Mouse (Mus musculus): ENCODE results near the gene Clip1. TPM values are rescaled to one million over a fixed set of nuclear protein-coding genes. Genes with fewer than 3 reads are reported as not detected.
A peak's percentile ranks its signal among the peaks of the same experiment; 100 is the strongest.

Gene Clip1
- polyA plus RNA-seq, 1 experiment from 2014 or later = 46.6 TPM

DNA sequence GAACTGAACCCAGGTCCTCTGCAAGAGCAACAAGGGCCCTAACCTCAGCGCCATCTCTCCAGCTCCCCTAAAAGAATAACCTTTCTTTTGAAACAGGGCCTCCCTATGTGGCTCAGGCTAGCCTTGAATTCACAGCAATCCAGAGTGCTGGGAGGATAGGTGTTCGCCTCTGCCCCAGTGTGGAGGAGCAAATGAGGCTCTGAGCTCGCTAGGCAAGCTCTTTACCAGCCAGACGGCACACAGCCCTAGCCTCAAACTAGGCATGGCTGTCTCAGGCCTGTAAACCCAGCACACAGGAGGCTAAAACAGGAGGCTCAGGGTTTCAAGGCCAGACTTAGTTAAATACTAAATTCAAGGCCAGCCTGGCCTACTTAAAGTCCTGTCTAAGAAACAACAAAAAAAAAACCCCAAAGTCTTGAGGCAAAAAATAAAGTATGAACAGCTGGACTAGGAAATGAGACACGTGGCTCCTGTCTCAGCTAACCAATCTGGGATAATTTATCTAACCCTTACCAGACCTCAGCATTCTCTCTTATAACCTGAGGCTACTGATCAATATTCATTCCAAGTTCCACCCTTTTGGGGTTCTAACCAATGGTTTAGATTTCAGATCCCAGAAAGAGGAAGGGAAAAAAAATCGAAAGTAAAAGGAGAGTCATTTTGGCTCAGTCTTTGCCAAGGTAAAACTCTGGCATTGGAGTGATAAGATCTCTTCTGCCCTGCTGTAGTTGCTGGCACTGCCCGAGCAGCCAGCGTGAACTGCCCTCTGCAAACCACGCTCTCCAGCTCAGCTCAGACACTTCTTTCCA, 14.2 kb downstream of the Clip1 start:
- ATAC-seq (ENCODE audit: insufficient number of reproducible peaks, low FRiP score, low TSS enrichment, low read depth) = no peak
- H3K9ac ChIP-seq = no peak overlapping the region
- no peaks in the 10 kb centered on the region for H3K9me3 ChIP-seq
- H3K27me3 ChIP-seq = no peaks in the 10 kb centered on the region
- H3K4me2 ChIP-seq = no peak overlapping the region
- no peak overlapping the region for H3K4me3 ChIP-seq
- peaks cover 22% of the 10 kb centered on the region for H3K4me1 ChIP-seq
- peak overlapping the region; percentile 44 for H3K27ac ChIP-seq
- WGBS = 44% methylated on average over 9 of the region's 9 CpGs
- H3K36me3 ChIP-seq = no peaks in the 10 kb centered on the region

DNA sequence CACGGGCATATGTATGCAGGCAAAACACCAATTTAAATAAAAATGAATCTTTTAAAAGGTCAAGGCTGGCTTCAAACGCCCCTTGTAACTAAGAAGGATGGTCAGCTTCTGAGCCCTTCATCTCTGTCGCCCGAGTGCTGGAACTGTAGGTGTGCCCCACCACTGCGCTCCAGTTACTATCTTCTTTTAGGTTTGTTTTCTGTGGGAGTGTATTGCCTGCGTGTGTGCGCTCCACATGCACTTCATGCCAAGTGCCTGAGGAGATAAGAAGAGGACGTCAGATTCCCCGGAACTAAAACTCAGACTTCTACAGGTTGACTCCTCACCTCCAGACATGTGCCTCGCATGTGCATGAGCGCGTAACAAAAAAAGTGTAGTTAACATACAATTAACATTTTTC, 16.5 kb downstream of the Clip1 start:
- Histone ChIP-seq H3K4me2 (no peak overlapping the region), H3K36me3 (no peaks in the 10 kb centered on the region), H3K27ac (no peak overlapping the region), H3K27me3 (no peaks in the 10 kb centered on the region), H3K4me3 (no peak overlapping the region), H3K9ac (no peak overlapping the region), H3K4me1 (peaks cover 28% of the 10 kb centered on the region), H3K9me3 (no peaks in the 10 kb centered on the region)
- ATAC-seq (ENCODE audit: insufficient number of reproducible peaks, low FRiP score, low TSS enrichment, low read depth) = no peak
- WGBS = 90% methylated on average over 12 of the region's 12 CpGs

DNA sequence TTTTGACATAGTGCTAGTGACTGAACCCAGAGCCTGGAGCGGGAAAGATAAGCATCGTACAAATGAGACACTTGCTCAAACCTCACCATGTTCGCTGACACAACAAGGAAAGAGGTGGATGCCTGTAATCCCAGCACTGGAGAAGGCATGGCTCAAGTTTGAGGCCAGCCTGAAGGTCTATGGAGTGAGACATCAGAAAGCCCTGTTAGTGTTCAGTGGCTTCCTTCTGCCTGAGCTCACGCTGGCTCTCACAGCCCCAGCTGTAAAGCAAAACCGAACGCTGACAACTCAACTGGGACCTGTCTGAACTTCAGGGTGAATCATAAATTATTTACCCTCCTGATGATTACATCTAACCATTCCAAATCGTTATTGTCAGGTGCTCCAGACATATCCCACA, 18.5 kb downstream of the Clip1 start:
- peaks cover 21% of the 10 kb centered on the region for H3K4me1 ChIP-seq
- WGBS = 80% methylated on average over 7 of the region's 7 CpGs
- H3K9me3 ChIP-seq = no peaks in the 10 kb centered on the region
- no peaks in the 10 kb centered on the region for H3K27me3 ChIP-seq
- H3K9ac ChIP-seq = no peak overlapping the region
- no peaks in the 10 kb centered on the region for H3K36me3 ChIP-seq
- H3K27ac ChIP-seq = no peak overlapping the region
- no peak overlapping the region for H3K4me3 ChIP-seq
- H3K4me2 ChIP-seq = no peak overlapping the region
- no peak for ATAC-seq (ENCODE audit: insufficient number of reproducible peaks, low FRiP score, low TSS enrichment, low read depth)

DNA sequence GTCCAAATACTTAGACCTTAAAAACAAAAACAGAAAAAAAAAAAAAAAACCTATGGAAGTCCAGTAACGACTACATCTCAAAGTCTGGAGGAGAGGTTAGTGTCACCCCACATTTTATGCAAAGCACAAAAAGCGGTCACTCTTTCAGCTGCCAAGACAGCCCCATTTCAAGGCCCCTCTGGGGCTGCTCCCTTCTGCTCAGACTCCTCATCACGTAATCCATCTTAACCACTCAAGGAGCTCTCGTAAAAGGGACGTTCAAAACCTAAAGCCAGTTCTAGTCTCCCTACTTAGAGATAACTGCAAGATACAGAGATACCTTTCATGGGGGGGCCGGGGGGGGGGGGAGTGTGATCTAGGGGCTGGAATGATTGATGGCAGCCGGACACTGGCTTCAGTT, 20.1 kb downstream of the Clip1 start:
- Histone ChIP-seq H3K9ac (no peak overlapping the region), H3K4me2 (no peak overlapping the region), H3K27me3 (no peaks in the 10 kb centered on the region), H3K4me1 (peaks cover 12% of the 10 kb centered on the region), H3K36me3 (no peaks in the 10 kb centered on the region), H3K4me3 (no peak overlapping the region), H3K9me3 (no peaks in the 10 kb centered on the region), H3K27ac (no peak overlapping the region)
- no peak for ATAC-seq (ENCODE audit: insufficient number of reproducible peaks, low FRiP score, low TSS enrichment, low read depth)
- WGBS = 48% methylated on average over 7 of the region's 7 CpGs

DNA sequence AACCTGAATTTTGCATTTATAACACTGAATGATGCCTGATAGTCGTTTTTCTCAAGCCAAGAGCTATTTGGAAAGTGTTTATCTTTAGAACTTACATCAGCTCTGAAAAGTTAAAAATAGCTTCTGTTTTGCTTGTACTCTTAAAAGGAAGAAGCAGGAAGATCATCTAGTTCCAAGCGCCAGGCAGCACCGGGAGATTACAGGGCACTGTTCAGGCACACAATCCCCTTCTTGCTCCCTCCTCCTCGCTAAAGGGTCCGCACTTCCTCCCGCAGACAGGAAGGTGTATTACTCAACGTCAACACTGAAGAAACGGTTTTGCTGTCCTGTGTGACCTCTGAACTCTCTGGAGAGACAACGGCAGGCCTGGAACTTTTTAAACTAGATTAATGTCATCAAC, 22.4 kb downstream of the Clip1 start:
- H3K4me2 ChIP-seq = no peak overlapping the region
- ATAC-seq (ENCODE audit: insufficient number of reproducible peaks, low FRiP score, low TSS enrichment, low read depth) = no peak

DNA sequence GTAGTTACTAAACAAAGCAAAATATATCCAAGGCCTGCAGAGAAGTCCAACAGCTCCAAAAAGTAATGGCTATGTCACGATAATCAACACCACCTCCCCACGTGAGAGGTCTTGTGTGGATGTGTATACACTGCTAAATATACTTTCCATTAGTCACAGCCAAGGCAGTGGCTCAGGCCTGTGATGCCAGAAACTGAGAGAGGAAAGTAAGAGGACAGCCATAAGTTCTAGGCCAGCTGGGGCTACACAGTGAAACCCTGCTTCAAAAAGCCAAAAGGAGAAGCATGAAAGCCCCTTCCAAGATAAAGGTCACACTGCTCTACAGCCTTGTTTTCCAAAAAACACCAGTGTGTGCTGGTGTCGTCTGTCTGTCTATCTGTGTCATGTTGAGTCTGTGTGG, 22.8 kb downstream of the Clip1 start:
- H3K4me2 ChIP-seq = no peak overlapping the region
- ATAC-seq (ENCODE audit: insufficient number of reproducible peaks, low FRiP score, low TSS enrichment, low read depth) = no peak
- 78% methylated on average over 3 of the region's 3 CpGs for WGBS
- H3K9me3 ChIP-seq = no peaks in the 10 kb centered on the region
- H3K4me3 ChIP-seq = no peak overlapping the region
- no peak overlapping the region for H3K9ac ChIP-seq
- H3K4me1 ChIP-seq = peaks cover 10% of the 10 kb centered on the region
- H3K27ac ChIP-seq = no peak overlapping the region
- H3K36me3 ChIP-seq = no peaks in the 10 kb centered on the region
- H3K27me3 ChIP-seq = no peaks in the 10 kb centered on the region

More for the DNA sequence above, 22.4 kb downstream of the Clip1 start:
- H3K4me3 ChIP-seq = no peak overlapping the region
- no peak overlapping the region for H3K27ac ChIP-seq
- no peaks in the 10 kb centered on the region for H3K27me3 ChIP-seq
- 50% methylated on average over 9 of the region's 9 CpGs for WGBS
- H3K9me3 ChIP-seq = no peaks in the 10 kb centered on the region
- H3K36me3 ChIP-seq = no peaks in the 10 kb centered on the region
- no peak overlapping the region for H3K9ac ChIP-seq
- H3K4me1 ChIP-seq = peaks cover 10% of the 10 kb centered on the region

DNA sequence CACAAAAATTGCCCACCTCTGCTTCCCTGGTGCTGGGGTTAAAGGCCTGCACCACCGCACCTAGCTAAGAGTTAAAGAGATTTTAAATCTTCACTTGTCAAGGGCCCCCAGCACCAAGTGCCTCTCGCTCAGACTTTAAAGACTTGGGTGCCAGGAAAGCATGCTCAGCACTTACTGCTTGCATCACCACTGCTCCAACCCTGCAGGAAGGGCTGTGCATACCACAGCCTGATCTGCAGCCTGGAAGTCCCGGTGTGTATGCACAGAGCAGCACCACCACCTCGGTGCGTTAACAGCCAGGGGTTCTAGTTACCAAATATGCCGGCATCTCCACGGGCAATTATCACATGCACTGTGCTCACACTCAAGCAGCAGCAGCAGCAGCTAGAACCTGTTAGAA, 26.8 kb downstream of the Clip1 start:
- ATAC-seq (ENCODE audit: insufficient number of reproducible peaks, low FRiP score, low TSS enrichment, low read depth) = no peak
- WGBS = 38% methylated on average over 7 of the region's 7 CpGs
- H3K9ac ChIP-seq = no peak overlapping the region
- H3K27ac ChIP-seq = no peak overlapping the region
- peaks cover 19% of the 10 kb centered on the region for H3K36me3 ChIP-seq
- no peak overlapping the region for H3K4me3 ChIP-seq
- H3K4me1 ChIP-seq = peaks cover 5% of the 10 kb centered on the region; the same call in 1 of the 2 replicates
- no peaks in the 10 kb centered on the region for H3K9me3 ChIP-seq
- no peak overlapping the region for H3K4me2 ChIP-seq
- H3K27me3 ChIP-seq = no peaks in the 10 kb centered on the region

DNA sequence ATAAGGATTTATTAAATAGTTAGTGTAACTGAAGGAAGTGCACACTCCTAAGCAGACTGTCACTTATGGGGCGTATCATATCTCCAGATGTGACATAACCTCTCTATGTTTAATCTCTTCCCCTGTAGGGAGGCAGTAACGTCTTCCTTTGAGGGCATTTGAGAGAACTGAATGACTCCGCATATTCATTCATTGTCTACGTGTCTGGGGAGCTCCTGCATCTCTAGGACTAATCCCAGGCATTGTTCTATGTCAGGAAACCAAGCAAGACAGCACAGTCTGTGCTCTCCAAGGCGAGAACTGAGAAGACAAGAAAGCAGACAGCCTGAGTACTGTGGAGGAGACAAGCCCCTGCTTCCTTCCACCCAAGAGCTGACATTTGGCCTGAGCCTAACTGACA, 29.5 kb downstream of the Clip1 start:
- no peak overlapping the region for H3K27ac ChIP-seq
- no peak for ATAC-seq (ENCODE audit: insufficient number of reproducible peaks, low FRiP score, low TSS enrichment, low read depth)
- H3K9ac ChIP-seq = no peak overlapping the region
- peaks cover 19% of the 10 kb centered on the region for H3K36me3 ChIP-seq
- H3K4me3 ChIP-seq = no peak overlapping the region
- no peaks in the 10 kb centered on the region for H3K27me3 ChIP-seq
- 0 out of 2 replicates have a peak, but pooled peaks cover 2% of the 10 kb centered on the region for H3K4me1 ChIP-seq
- H3K4me2 ChIP-seq = no peak overlapping the region
- WGBS = 76% methylated on average over 5 of the region's 5 CpGs
- H3K9me3 ChIP-seq = no peaks in the 10 kb centered on the region

DNA sequence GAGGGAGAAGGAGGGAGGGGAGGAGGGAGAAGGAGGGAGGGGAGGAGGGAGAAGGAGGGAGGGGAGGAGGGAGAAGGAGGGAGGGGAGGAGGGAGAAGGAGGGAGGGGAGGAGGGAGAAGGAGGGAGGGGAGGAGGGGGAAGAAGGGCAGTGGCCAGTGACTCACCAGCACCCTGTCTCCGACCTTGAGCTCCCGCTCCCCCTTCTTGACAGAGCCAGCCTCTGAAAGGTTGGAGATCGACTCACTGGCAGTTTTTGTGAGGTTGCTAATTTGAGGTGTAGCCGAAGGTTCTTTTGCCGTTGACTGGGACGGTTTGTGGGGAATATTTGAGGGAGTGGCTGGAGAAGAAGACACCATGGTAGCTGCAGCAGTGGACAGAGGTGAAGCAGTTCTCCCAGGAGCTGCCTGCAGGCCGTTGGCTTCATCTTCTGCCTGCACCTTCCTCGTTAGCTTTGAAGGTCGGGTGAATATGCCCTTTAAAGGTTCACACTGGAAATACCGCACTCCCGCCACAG, 31.1 kb downstream of the Clip1 start:
- H3K36me3 ChIP-seq = peaks cover 24% of the 10 kb centered on the region
- H3K4me3 ChIP-seq = no peak overlapping the region
- WGBS = 84% methylated on average over 11 of the region's 11 CpGs
- ATAC-seq (ENCODE audit: insufficient number of reproducible peaks, low FRiP score, low TSS enrichment, low read depth) = no peak
- H3K27me3 ChIP-seq = no peaks in the 10 kb centered on the region
- H3K9ac ChIP-seq = no peak overlapping the region
- 0 out of 2 replicates have a peak, but pooled peaks cover 2% of the 10 kb centered on the region for H3K4me1 ChIP-seq
- H3K27ac ChIP-seq = no peak overlapping the region
- no peak overlapping the region for H3K4me2 ChIP-seq
- H3K9me3 ChIP-seq = no peaks in the 10 kb centered on the region

DNA sequence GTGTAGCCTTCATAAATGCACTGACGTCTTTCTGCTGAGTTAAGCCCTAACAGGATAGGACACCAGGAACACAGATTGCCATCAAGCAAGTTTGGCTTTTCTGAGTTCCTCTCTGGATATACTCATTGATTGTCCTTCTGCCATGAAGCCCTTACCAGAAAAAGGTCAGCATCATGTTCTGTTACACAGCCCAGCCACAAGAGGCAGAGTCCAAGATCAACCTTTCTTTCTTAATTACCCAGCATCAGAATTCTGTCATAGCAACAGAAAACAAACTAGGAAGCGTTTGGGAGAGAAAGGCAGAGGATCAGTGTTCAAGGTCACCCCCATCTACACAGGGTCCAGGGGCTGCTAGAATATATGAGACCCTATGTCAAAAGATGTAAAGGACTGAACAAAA, 33.6 kb downstream of the Clip1 start:
- peaks cover 44% of the 10 kb centered on the region for H3K36me3 ChIP-seq

DNA sequence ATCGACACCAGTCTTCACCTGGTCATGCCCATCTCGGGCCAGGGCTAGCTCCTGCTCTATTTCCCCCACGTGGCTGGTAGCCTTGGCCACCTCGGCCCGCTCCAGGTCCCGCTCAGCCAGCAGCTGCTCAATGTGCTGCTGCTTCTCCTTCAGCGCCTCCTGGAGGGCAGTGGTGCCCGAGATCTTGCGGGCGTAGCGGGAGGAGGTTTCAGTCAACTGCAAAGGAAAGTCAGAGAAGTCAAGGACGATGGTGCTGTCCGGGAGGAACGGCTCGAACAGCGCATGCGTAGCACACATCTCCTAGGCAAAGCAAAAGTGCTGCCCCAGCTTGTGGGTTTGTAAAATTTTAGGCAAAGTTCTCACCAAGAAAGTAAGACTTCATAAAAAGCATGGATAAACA, 42.0 kb downstream of the Clip1 start:
- WGBS = 92% methylated on average over 17 of the region's 17 CpGs
- Histone ChIP-seq H3K9ac (no peak overlapping the region), H3K4me3 (no peak overlapping the region), H3K27ac (no peak overlapping the region), H3K36me3 (peaks cover 62% of the 10 kb centered on the region), H3K4me1 (no peaks in the 10 kb centered on the region), H3K4me2 (no peak overlapping the region), H3K9me3 (no peaks in the 10 kb centered on the region), H3K27me3 (no peaks in the 10 kb centered on the region)
- no peak for ATAC-seq (ENCODE audit: insufficient number of reproducible peaks, low FRiP score, low TSS enrichment, low read depth)

More for the DNA sequence above, 33.6 kb downstream of the Clip1 start:
- ATAC-seq (ENCODE audit: insufficient number of reproducible peaks, low FRiP score, low TSS enrichment, low read depth) = no peak
- H3K4me2 ChIP-seq = no peak overlapping the region
- H3K9me3 ChIP-seq = no peaks in the 10 kb centered on the region
- no peak overlapping the region for H3K27ac ChIP-seq
- WGBS = 56% methylated on average over 2 of the region's 2 CpGs
- no peaks in the 10 kb centered on the region for H3K4me1 ChIP-seq
- no peak overlapping the region for H3K9ac ChIP-seq
- no peaks in the 10 kb centered on the region for H3K27me3 ChIP-seq
- H3K4me3 ChIP-seq = no peak overlapping the region

DNA sequence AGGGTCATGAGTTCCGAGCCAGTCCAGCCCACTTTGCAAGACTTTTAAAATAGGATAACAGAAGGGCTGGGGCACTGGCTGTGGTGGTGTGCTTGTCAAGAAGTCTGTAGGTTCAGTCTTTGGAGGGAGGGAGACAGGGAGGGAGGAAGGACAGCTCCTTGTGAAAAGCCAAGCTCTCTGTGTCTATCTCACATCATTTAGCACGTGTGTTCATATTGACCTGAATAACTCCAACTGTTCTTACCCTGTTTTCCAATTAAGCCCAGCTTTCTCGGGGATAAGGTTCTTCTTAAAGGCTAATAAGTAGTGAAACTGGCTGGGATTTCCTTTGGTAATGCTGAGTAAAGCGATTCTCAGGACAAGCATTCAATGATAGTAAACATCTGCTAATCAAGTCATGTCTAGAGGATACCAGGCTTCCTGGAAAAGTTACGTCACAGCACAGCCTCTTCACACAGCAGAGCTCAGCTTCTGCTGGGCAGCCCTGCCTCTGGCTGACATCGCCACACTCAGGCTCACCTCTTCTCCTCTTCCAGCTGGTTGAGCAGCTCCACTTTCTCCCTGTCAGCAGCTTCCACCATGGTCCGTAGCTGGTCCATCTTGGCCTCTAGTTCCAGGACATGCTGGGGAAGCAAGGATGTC, 43.0 kb downstream of the Clip1 start:
- Histone ChIP-seq H3K9ac (no peak overlapping the region), H3K4me1 (no peaks in the 10 kb centered on the region), H3K9me3 (no peaks in the 10 kb centered on the region), H3K4me2 (no peak overlapping the region), H3K4me3 (no peak overlapping the region), H3K27me3 (no peaks in the 10 kb centered on the region), H3K27ac (no peak overlapping the region), H3K36me3 (peaks cover 53% of the 10 kb centered on the region)
- no peak for ATAC-seq (ENCODE audit: insufficient number of reproducible peaks, low FRiP score, low TSS enrichment, low read depth)
- WGBS = 79% methylated on average over 7 of the region's 7 CpGs
